In the genomic region with DNA sequence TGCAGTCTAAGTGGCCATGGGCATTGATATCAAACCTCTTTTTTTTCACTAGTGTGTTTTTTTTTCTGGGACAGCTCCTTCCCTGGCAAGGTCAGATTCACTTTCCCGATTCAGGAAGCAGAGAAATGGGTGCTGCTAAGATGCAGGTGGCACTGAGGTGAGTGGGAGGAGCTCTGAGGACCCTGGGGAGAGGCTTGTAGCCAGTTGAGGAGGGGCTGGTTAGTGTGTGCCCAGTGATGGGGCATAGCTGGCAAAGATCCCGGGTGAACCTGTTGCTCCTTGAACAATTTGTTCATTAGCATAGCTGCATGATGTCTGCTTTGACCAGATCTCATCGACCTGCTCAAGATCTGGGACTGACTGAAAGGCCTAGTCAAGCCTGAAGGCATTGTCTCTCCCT, we compare ENCODE assay signal across 12 mouse cellular contexts. TPM values are rescaled to one million over a fixed set of nuclear protein-coding genes. Genes with fewer than 3 reads are reported as not detected.
DNase-seq lines count a peak whose midpoint lies in the region; ATAC-seq and TF ChIP-seq lines count a peak whose summit lies in the region.
"Had no signal": no experiment of that assay in that cellular context is flagged by ENCODE, and none has a peak within 500 bp of the region (broad histone marks: within the 10 kb centered on the region; RNA-seq: fewer than 3 reads in every experiment).

No protein-coding gene starts in this region.

- no peak overlapping the region for H3K4me3 ChIP-seq in gastrocnemius, adult 2 months
- H3K4me3 ChIP-seq in hindbrain, embryonic 16.5 days (ENCODE audit: low read length): no peak overlapping the region
- H3K4me3 ChIP-seq: heart, embryonic 13.5 days; neural tube, embryonic 12.5 days had no signal

- H3K9ac ChIP-seq in hindbrain, embryonic 16.5 days (ENCODE audit: low read depth, low read length): no peak overlapping the region
- H3K9ac ChIP-seq: neural tube, embryonic 12.5 days had no signal

- 24% methylated on average over 3 of the region's 3 CpGs for WGBS in hindbrain, embryonic 16.5 days

- no peaks in the 10 kb centered on the region for H3K9me3 ChIP-seq in hindbrain, embryonic 16.5 days (ENCODE audit: control insufficient read depth, low read length)
- H3K9me3 ChIP-seq: heart, embryonic 13.5 days; neural tube, embryonic 12.5 days had no signal

- ATAC-seq in hindbrain, embryonic 16.5 days: no peak

- no peak overlapping the region for H3K4me2 ChIP-seq in hindbrain, embryonic 16.5 days (ENCODE audit: low read length)
- H3K4me2 ChIP-seq: heart, embryonic 13.5 days; neural tube, embryonic 12.5 days had no signal

- no peak for DNase-seq in gastrocnemius, adult 2 months
- DNase-seq in gastrocnemius, postnatal 36 days: no peak
- peak; percentile 36 for DNase-seq in ovary, postnatal 36 days (ENCODE audit: low spot score)
- no peak for DNase-seq in ovary, postnatal 14 days (ENCODE audit: low spot score)
- DNase-seq in kidney, adult 9 months: peak; percentile 78
- peak; percentile 51 to 52 for DNase-seq in thymus, postnatal 10 days (ENCODE audit: low spot score in 2 of 2)
- DNase-seq in frontal cortex, postnatal 14 days (ENCODE audit: low spot score in 2 of 2): no peak

- peaks cover 6% of the 10 kb centered on the region for H3K36me3 ChIP-seq in hindbrain, embryonic 16.5 days (ENCODE audit: control insufficient read depth, insufficient read depth, low read length)

- H3K27me3 ChIP-seq in hindbrain, embryonic 16.5 days (replicated peaks; ENCODE audit: control insufficient read depth, insufficient read depth, low read length): no peaks in the 10 kb centered on the region
- H3K27me3 ChIP-seq: heart, embryonic 13.5 days; neural tube, embryonic 12.5 days had no signal

- intact Hi-C loops in gastrocnemius, adult 2 months (cut with DNase I): no loop called here
- intact Hi-C loops in gastrocnemius, postnatal 36 days (cut with DNase I): no loop called here

- no peak for TF ChIP-seq CTCF in gastrocnemius, adult 2 months (IDR thresholded peaks at IDR 0.05)

- peaks cover 8% of the 10 kb centered on the region for H3K4me1 ChIP-seq in hindbrain, embryonic 16.5 days (ENCODE audit: control insufficient read depth, insufficient read depth, low read depth, low read length)

- peak overlapping the region; percentile 71 for H3K27ac ChIP-seq in gastrocnemius, adult 2 months
- H3K27ac ChIP-seq in hindbrain, embryonic 16.5 days (ENCODE audit: low read depth, low read length): no peak overlapping the region
- H3K27ac ChIP-seq: heart, embryonic 13.5 days; neural tube, embryonic 12.5 days had no signal

RNA-seq across cellular contexts. Expression of a gene that starts 3.6 kb away (rescaled TPM):
- 10 to 100 TPM; 24.9 to 28.7 TPM for total RNA-seq in gastrocnemius, adult 2 months (2021)
- 10 to 100 TPM; 19.5 to 22.8 TPM for total RNA-seq in gastrocnemius, postnatal 36 days (2021)
- polyA plus RNA-seq in hindbrain, embryonic 16.5 days (2015; fragmentation: Nextera tagmentation; extraction: Ambion mirVana): 2.1 and 2.6 TPM in 2 replicates

RNA-seq across cellular contexts. Expression of a gene that starts 43.4 kb away (rescaled TPM):
- total RNA-seq in gastrocnemius, adult 2 months (2021): 10 to 100 TPM; 10.4 to 10.7 TPM
- 1 to 10 TPM; 8.2 to 9.6 TPM for total RNA-seq in gastrocnemius, postnatal 36 days (2021)
- 20.3 and 22.1 TPM in 2 replicates for polyA plus RNA-seq in hindbrain, embryonic 16.5 days (2015; fragmentation: Nextera tagmentation; extraction: Ambion mirVana)

RNA-seq across cellular contexts. Expression of a gene that starts 49.3 kb away (rescaled TPM):
- total RNA-seq in gastrocnemius, adult 2 months (2021): not detected
- total RNA-seq in gastrocnemius, postnatal 36 days (2021): not detected
- polyA plus RNA-seq in hindbrain, embryonic 16.5 days (2015; fragmentation: Nextera tagmentation; extraction: Ambion mirVana): not detected in 2 replicates
- total RNA-seq: layer of hippocampus, adult 8-10 months; liver, adult 2 months had no signal
- polyA plus RNA-seq: liver, adult 2 months; neural tube, embryonic 12.5 days had no signal

Comparison
In these comparisons a context has a peak if more than half of its experiments do, and no peak if none do; other contexts are left out.
1. DNase-seq: peak in ovary, postnatal 36 days (single experiment), kidney, adult 9 months (single experiment) and thymus, postnatal 10 days (2 of 2); none in gastrocnemius, adult 2 months (single experiment), gastrocnemius, postnatal 36 days (0 of 2), ovary, postnatal 14 days (single experiment) and frontal cortex, postnatal 14 days (0 of 2).